Mouse (Mus musculus): ENCODE measurements around the gene Thada. TPM values are rescaled to one million over a fixed set of nuclear protein-coding genes. Genes with fewer than 3 reads are reported as not detected.

Thada gene
- total and polyA plus RNA-seq, 3 experiments = 17.3 to 26.7 (median 22.2) TPM

GRCm38 (mm10) chr17:84141691-84142090, 324.3 kb downstream of the Thada start:
- dilution Hi-C loops (cut with MboI; ENCODE audit: extremely low pct_ligation_motif_present, extremely low pct_unique_long_range_greater_than_20kb, low sequenced_read_pairs) (no loop called here), in situ Hi-C loops (cut with MboI; ENCODE audit: low pct_ligation_motif_present, low pct_unique_long_range_greater_than_20kb, low sequenced_read_pairs) (no loop called here)
- H3K27ac ChIP-seq (ENCODE audit: insufficient read depth, low read depth) = no peak overlapping the region
- TF ChIP-seq TBP (conservative IDR thresholded peaks at IDR 0.05; ENCODE audit: low read depth, low read length) = no peak
- no peak for TF ChIP-seq RCOR1 (conservative IDR thresholded peaks at IDR 0.05; ENCODE audit: low read depth, low read length)
- no peak for TF ChIP-seq CHD1 (IDR thresholded peaks at IDR 0.05; ENCODE audit: low read depth, low read length)
- TF ChIP-seq UBTF (IDR thresholded peaks at IDR 0.05; ENCODE audit: low read depth, low read length) = no peak
- no peak for TF ChIP-seq BHLHE40 (IDR thresholded peaks at IDR 0.05; ENCODE audit: low read depth, low read length)
- no peak for TF ChIP-seq GABPA (IDR thresholded peaks at IDR 0.05; ENCODE audit: insufficient replicate concordance, low read depth, low read length)
- TF ChIP-seq JUN (IDR thresholded peaks at IDR 0.05; ENCODE audit: insufficient read depth, low read depth, low read length) = no peak
- no peak for TF ChIP-seq ZC3H11A (IDR thresholded peaks at IDR 0.05; ENCODE audit: low read depth, low read length)
- TF ChIP-seq MEF2A (IDR thresholded peaks at IDR 0.05; ENCODE audit: borderline replicate concordance, low read depth, low read length) = no peak
- no peak for TF ChIP-seq TCF12 (IDR thresholded peaks at IDR 0.05; ENCODE audit: low read depth, low read length)
- no peak for TF ChIP-seq CTCF (conservative IDR thresholded peaks at IDR 0.05 in 1 of 2, IDR thresholded peaks at IDR 0.05 in 1 of 2; ENCODE audit: low read depth in 2 of 2, low read length in 2 of 2)
- no peak for TF ChIP-seq E2F4 (IDR thresholded peaks at IDR 0.05; ENCODE audit: insufficient replicate concordance, low read depth, low read length)
- no peak for TF ChIP-seq MXI1 (IDR thresholded peaks at IDR 0.05; ENCODE audit: low read depth, low read length)
- TF ChIP-seq USF1 (IDR thresholded peaks at IDR 0.05; ENCODE audit: low read depth, low read length) = no peak
- no peaks in the 10 kb centered on the region for H3K9me3 ChIP-seq (replicated peaks; ENCODE audit: low read length)
- no peak overlapping the region for H3K4me2 ChIP-seq (ENCODE audit: insufficient read depth, low read depth, poor library complexity, severe bottlenecking)
- H3K27me3 ChIP-seq (replicated peaks) = peaks cover 2% of the 10 kb centered on the region
- H3K4me1 ChIP-seq (ENCODE audit: control insufficient read depth in 1 of 2, insufficient read depth in 2 of 2) = peaks cover 11 to 31% of the 10 kb centered on the region in 2 experiments
- no peaks in the 10 kb centered on the region for H3K79me2 ChIP-seq (replicated peaks; ENCODE audit: control insufficient read depth, extremely low read depth, insufficient read depth, poor library complexity, severe bottlenecking)
- no peak for DNase-seq (ENCODE audit: extremely low read depth)
- no peak overlapping the region for H3K9ac ChIP-seq (ENCODE audit: insufficient read depth, low read depth)
- H3K36me3 ChIP-seq (replicated peaks in 1 of 2; ENCODE audit: control insufficient read depth in 1 of 2, insufficient read depth in 1 of 2, low read length in 1 of 2) = no peaks in the 10 kb centered on the region
- H3K4me3 ChIP-seq (replicated peaks in 1 of 3; ENCODE audit: low read depth in 2 of 3, low read length in 2 of 3, poor library complexity in 1 of 3) = no peak overlapping the region

GRCm38 (mm10) chr17:84140822-84141507, 325.0 kb downstream of the Thada start:
- no peak for DNase-seq (ENCODE audit: extremely low read depth)
- TF ChIP-seq CHD2 (IDR thresholded peaks at IDR 0.05; ENCODE audit: low read length) = no peak
- no peak for TF ChIP-seq CHD1 (IDR thresholded peaks at IDR 0.05; ENCODE audit: low read depth, low read length)
- no peak for TF ChIP-seq JUN (IDR thresholded peaks at IDR 0.05; ENCODE audit: insufficient read depth, low read depth, low read length)
- no peak for TF ChIP-seq TCF12 (IDR thresholded peaks at IDR 0.05; ENCODE audit: low read depth, low read length)
- no peak for TF ChIP-seq EP300 (IDR thresholded peaks at IDR 0.05; ENCODE audit: low read length)
- no peak for TF ChIP-seq ETS1 (conservative IDR thresholded peaks at IDR 0.05; ENCODE audit: low read depth, low read length)
- no peak for TF ChIP-seq UBTF (IDR thresholded peaks at IDR 0.05; ENCODE audit: low read depth, low read length)
- TF ChIP-seq POLR2AphosphoS2 (IDR thresholded peaks at IDR 0.05; ENCODE audit: low read depth, low read length) = no peak
- TF ChIP-seq ZMIZ1 (IDR thresholded peaks at IDR 0.05; ENCODE audit: low read depth, low read length) = no peak
- TF ChIP-seq SIN3A (IDR thresholded peaks at IDR 0.05; ENCODE audit: low read length) = no peak
- no peak for TF ChIP-seq GABPA (IDR thresholded peaks at IDR 0.05; ENCODE audit: insufficient replicate concordance, low read depth, low read length)
- no peak for TF ChIP-seq RAD21 (IDR thresholded peaks at IDR 0.05; ENCODE audit: low read depth, low read length)
- in situ Hi-C loops (cut with MboI; ENCODE audit: low pct_ligation_motif_present, low pct_unique_long_range_greater_than_20kb, low sequenced_read_pairs) (no loop called here), dilution Hi-C loops (cut with MboI; ENCODE audit: extremely low pct_ligation_motif_present, extremely low pct_unique_long_range_greater_than_20kb, low sequenced_read_pairs) (no loop called here)
- H3K4me3 ChIP-seq (replicated peaks in 1 of 3; ENCODE audit: low read depth in 2 of 3, low read length in 2 of 3, poor library complexity in 1 of 3) = no peak overlapping the region
- H3K79me2 ChIP-seq (replicated peaks; ENCODE audit: control insufficient read depth, extremely low read depth, insufficient read depth, poor library complexity, severe bottlenecking) = no peaks in the 10 kb centered on the region
- H3K9me3 ChIP-seq (replicated peaks; ENCODE audit: low read length) = no peaks in the 10 kb centered on the region
- no peak overlapping the region for H3K27ac ChIP-seq (ENCODE audit: insufficient read depth, low read depth)
- H3K4me1 ChIP-seq (ENCODE audit: control insufficient read depth in 1 of 2, insufficient read depth in 2 of 2) = peaks cover 6 to 24% of the 10 kb centered on the region in 2 experiments
- H3K36me3 ChIP-seq (replicated peaks in 1 of 2; ENCODE audit: control insufficient read depth in 1 of 2, insufficient read depth in 1 of 2, low read length in 1 of 2) = no peaks in the 10 kb centered on the region
- peaks cover 2% of the 10 kb centered on the region for H3K27me3 ChIP-seq (replicated peaks)
- H3K4me2 ChIP-seq (ENCODE audit: insufficient read depth, low read depth, poor library complexity, severe bottlenecking) = no peak overlapping the region
- H3K9ac ChIP-seq (ENCODE audit: insufficient read depth, low read depth) = no peak overlapping the region

Measured in CH12.LX (cell line).